Mouse (Mus musculus) neural tube, embryonic 14.5 days (tissue): ENCODE data around the gene Ints2. TPM values are rescaled to one million over a fixed set of nuclear protein-coding genes. Genes with fewer than 3 reads are reported as not detected.
"Not testable (repeated sequence)": the region's sequence is repeated elsewhere in the genome, so short reads cannot be mapped to it uniquely, and the experiment has no call there.

Experiments used
- ATAC-seq: fragments of 200-750 bp; cut with Nextera tagmentation; 2 replicates; pipeline ENCODE4 v1.8.0; 2017; ENCODE audit warnings: low read depth, mild to moderate bottlenecking, moderate TSS enrichment, moderate library complexity
- H3K27ac ChIP-seq: fragments of 300-500 bp; sonication (generic); 2 replicates; pipeline ENCODE4 v1.5.1; 2014; ENCODE audit warnings: low read depth, mild to moderate bottlenecking, control low read depth, low read length, moderate library complexity, mixed read lengths
- H3K27me3 ChIP-seq: fragments of 300-500 bp; sonication (generic); 2 replicates; pipeline ENCODE4 v1.6.1; 2014; ENCODE audit warnings: low read length; ENCODE audit not compliant: control insufficient read depth, insufficient read depth
- H3K36me3 ChIP-seq: fragments of 300-500 bp; sonication (generic); 2 replicates; pipeline ENCODE4 v1.6.1; 2014; ENCODE audit warnings: low read length, mixed read lengths; ENCODE audit not compliant: control insufficient read depth, insufficient read depth
- H3K4me1 ChIP-seq: fragments of 300-500 bp; sonication (generic); 2 replicates; pipeline ENCODE4 v1.6.1; 2014; ENCODE audit warnings: low read length; ENCODE audit not compliant: control insufficient read depth, insufficient read depth
- H3K4me2 ChIP-seq: fragments of 300-500 bp; sonication (generic); 2 replicates; pipeline ENCODE4 v1.6.1; 2014; ENCODE audit warnings: mild to moderate bottlenecking, low read depth, low read length, control low read depth
- H3K4me3 ChIP-seq: fragments of 300-500 bp; sonication (generic); 2 replicates; pipeline ENCODE4 v1.5.1; 2014; ENCODE audit warnings: low read depth, low read length, control low read depth, mixed read lengths
- H3K9ac ChIP-seq: fragments of 300-500 bp; sonication (generic); replicated peaks from 2 replicates; pipeline ENCODE4 v1.6.1; 2014; ENCODE audit warnings: low read depth, mild to moderate bottlenecking, control low read depth, low read length, mixed read lengths
- H3K9me3 ChIP-seq: fragments of 300-500 bp; sonication (generic); 2 replicates; pipeline ENCODE4 v1.6.1; 2016; ENCODE audit warnings: low read length; ENCODE audit not compliant: control insufficient read depth
- WGBS: fragments of 180-500 bp; shearing (Covaris S2); extraction: QIAGEN DNeasy Blood & Tissue Kit; methylation state at CpG from one replicate; pipeline ENCODE4 v1.1.7; 2014; 5-methylcytosine and 5-hydroxymethylcytosine counted together
- polyA plus RNA-seq: library from polyadenylated mRNA; unstranded; fragments of >200 nt; fragmentation: Nextera tagmentation; extraction: Ambion mirVana; gene quantifications from 2 replicates; pipeline ENCODE4 v1.2.1, GENCODE M21; 2014

The Ints2 gene
- 18.7 and 27.6 TPM in 2 replicates for polyA plus RNA-seq

DNA sequence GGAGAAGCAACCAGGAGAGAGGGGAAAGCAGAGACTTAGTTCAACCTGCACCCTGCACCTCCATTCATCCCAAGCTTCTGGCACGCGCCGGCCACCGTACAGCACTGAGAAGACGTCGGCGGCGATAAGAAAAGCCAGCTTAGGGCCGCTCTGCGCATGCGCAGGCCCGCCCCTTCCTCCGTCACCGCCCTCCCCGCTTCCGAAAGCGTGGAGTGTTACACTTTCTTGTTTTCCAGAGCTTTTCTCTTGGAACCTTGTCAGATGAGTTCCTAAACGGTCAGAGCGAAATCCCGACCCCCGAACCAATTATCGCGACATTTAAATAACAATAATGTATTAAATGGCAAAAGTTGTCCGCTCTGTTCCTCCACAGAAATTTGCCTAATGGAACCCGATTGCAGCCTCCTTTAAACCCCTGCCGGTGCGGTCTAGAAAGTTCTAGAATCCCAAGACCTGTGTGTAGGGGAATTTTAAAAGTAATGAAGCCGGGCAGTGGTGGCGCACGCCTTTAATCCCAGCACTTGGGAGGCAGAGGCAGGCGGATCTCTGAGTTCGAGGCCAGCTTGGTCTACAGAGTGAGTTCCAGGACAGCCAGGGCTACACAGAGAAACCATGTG lies at the start of gene Ints2:
Gene Ints2, minus strand, starts transcription at position 116 of the 617 bp plus-strand sequence.
- Histone ChIP-seq H3K36me3 (peaks cover 7% of the 10 kb centered on the region; the same call in 1 of the 2 replicates), H3K4me3 (peak within 1 kb of the TSS; percentile 73), H3K9ac (peak within 1 kb of the TSS; percentile 88), H3K27me3 (no peaks in the 10 kb centered on the region), H3K9me3 (no peaks in the 10 kb centered on the region), H3K4me2 (peak within 1 kb of the TSS; percentile 81), H3K4me1 (peaks cover 13% of the 10 kb centered on the region), H3K27ac (peak within 1 kb of the TSS; percentile 87)
- peak; percentile 93 for ATAC-seq
- WGBS = 9% methylated on average over 32 of the region's 32 CpGs

DNA sequence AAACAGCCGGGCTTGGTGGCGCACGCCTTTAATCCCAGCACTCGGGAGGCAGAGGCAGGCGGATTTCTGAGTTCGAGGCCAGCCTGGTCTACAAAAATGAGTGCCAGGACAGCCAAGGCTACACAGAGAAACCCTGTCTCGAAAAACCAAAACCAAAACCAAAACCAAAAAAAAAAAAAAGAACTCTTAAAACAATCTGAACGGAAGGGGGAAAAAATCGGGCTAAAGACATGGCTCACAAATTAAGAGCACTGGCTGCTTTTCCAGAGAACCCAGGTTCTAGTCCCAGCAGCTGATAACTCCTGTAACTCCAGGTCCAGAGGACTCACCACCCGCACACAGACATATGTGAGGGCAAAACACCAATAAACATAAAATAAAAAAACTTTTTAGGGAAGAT lies 34.8 kb upstream of the Ints2 start:
- not testable (repeated sequence) for H3K27ac ChIP-seq, H3K4me1 ChIP-seq, H3K9ac ChIP-seq, H3K9me3 ChIP-seq, H3K4me3 ChIP-seq, H3K4me2 ChIP-seq, ATAC-seq, H3K27me3 ChIP-seq
- WGBS = 96% methylated on average over 10 of the region's 10 CpGs
- peaks cover 14% of the 10 kb centered on the region for H3K36me3 ChIP-seq

DNA sequence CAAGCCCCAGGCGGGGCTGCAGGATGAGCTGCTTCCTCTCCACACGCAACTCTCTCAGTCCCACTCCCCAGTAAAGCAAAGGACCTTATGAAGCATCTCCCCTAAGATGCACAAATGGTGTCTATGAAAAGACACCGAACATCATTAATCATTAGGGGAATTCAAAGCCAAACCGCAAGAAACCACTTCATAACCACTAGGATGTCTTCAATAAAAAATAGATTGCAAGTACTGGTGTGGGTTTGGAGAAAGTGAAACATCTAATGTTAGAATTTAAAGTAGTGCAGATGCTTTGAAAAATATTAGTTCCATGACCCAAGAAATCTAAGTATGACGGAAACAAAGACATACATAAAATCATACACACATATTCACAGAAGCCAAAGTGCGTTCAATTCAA lies 34.3 kb upstream of the Ints2 start:
- WGBS = 90% methylated on average over 6 of the region's 6 CpGs
- no peak overlapping the region for H3K4me3 ChIP-seq
- H3K4me1 ChIP-seq = no peaks in the 10 kb centered on the region
- H3K36me3 ChIP-seq = peaks cover 15% of the 10 kb centered on the region
- ATAC-seq = no peak
- H3K9me3 ChIP-seq = no peaks in the 10 kb centered on the region
- no peak overlapping the region for H3K9ac ChIP-seq
- no peak overlapping the region for H3K27ac ChIP-seq
- no peak overlapping the region for H3K4me2 ChIP-seq
- H3K27me3 ChIP-seq = no peaks in the 10 kb centered on the region

DNA sequence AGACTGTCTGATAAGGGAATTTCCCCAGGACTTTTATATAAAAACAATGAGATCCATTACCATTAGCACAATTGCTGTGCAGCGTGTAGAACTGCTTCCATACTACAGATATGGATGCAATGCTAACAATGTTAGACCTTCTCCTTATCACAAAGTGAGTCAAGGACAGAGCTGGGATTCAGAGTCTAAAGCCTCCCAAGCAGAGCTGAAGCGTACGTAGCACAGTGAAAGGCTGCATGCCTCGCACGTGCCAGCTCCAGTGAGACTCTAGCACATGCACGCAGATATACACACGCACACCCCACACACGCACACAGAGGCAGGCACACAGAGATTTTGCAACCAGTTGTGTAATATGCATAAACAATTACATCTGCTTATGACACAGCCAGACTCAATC lies 28.4 kb upstream of the Ints2 start:
- no peak overlapping the region for H3K4me3 ChIP-seq
- ATAC-seq = no peak
- H3K27ac ChIP-seq = no peak overlapping the region
- no peak overlapping the region for H3K4me2 ChIP-seq
- H3K9ac ChIP-seq = no peak overlapping the region
- H3K27me3 ChIP-seq = no peaks in the 10 kb centered on the region
- no peaks in the 10 kb centered on the region for H3K9me3 ChIP-seq
- H3K4me1 ChIP-seq = no peaks in the 10 kb centered on the region
- 96% methylated on average over 8 of the region's 8 CpGs for WGBS
- peaks cover 52% of the 10 kb centered on the region for H3K36me3 ChIP-seq

DNA sequence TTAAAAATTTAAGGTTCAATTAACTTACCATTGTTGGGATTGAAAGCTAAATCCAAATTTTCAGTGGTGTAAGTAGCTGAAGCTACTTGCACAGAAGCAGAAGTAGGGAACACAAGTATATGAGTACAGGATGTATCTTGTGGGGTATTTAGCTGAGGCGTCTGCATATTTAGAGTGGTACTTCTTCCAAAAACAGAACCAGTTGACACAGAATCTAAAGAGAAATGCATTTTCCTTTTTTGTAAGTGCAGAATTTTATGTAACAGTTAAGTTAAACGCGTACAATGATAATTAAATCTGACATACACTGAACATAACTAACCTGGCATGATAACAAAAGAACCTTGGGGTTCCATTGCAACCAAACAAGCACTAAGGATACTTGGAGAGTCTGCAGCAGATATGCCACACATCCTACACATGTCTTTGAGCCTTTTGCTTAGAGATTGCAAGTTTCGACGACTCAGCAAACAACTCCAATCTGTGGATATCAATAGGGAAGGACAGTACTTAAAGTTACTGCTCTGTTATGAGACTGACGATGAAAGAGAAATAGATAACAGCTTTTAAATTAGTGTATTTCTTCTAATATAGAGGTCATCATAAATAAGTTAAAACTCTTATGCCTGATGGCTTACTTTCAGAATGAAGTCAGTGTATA lies 21.2 kb upstream of the Ints2 start:
- H3K36me3 ChIP-seq = peaks cover 48% of the 10 kb centered on the region

DNA sequence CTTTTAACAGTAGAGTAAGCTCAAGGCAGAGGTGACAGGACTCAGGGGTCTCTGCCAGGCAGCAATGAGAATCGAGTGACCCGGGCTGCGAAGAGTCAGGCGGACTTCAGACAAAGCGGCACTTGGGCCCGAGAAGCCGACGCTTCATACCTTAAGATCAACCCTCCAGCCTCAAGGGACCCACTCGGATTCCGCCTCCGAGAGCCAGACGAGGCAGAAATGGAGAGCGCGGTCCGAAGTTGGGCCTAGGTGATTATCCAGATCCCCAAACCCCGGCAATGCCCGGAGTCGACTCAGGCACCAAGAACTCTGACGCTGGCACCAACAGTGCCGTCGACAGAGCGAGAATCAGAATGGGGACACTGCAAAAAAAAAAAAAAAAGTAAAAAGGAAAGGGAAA lies 321 bp downstream of the Ints2 start:
- H3K27ac ChIP-seq = peak overlapping the region; percentile 87
- no peaks in the 10 kb centered on the region for H3K27me3 ChIP-seq
- H3K36me3 ChIP-seq = peaks cover 9% of the 10 kb centered on the region
- H3K4me1 ChIP-seq = peaks cover 13% of the 10 kb centered on the region
- peak overlapping the region; percentile 73 for H3K4me3 ChIP-seq
- no peaks in the 10 kb centered on the region for H3K9me3 ChIP-seq
- H3K9ac ChIP-seq = peak overlapping the region; percentile 88
- peak; percentile 66 for ATAC-seq
- H3K4me2 ChIP-seq = peak overlapping the region; percentile 81
- WGBS = under 1% methylated on average over 22 of the region's 22 CpGs

More for the DNA sequence above, 21.2 kb upstream of the Ints2 start:
- Histone ChIP-seq H3K27me3 (no peaks in the 10 kb centered on the region), H3K9me3 (no peaks in the 10 kb centered on the region), H3K27ac (no peak overlapping the region), H3K4me3 (no peak overlapping the region), H3K4me1 (no peaks in the 10 kb centered on the region), H3K9ac (no peak overlapping the region), H3K4me2 (no peak overlapping the region)
- ATAC-seq = no peak
- WGBS = 96% methylated on average over 6 of the region's 6 CpGs

DNA sequence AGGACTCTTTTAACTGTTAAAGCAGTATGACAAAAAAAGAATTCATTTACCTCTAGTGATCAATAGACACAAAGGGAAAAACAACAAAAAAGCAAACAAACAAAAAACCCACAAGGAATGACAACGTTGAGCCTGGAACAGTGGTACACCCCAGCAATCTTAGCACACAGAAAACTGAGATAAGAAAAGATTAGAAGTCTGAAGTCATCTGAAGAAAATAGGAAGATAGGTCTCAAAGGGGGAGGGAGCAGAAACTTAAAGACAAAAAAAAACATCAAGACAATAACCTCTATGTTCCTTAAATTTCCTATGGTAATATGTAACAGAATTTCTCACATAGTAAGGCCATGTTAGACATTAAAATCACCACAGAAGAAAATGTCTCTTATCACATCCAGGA lies 4.0 kb downstream of the Ints2 start:
- Histone ChIP-seq H3K9ac (no peak overlapping the region), H3K4me3 (no peak overlapping the region), H3K27ac (no peak overlapping the region), H3K27me3 (no peaks in the 10 kb centered on the region), H3K4me2 (no peak overlapping the region), H3K9me3 (no peaks in the 10 kb centered on the region), H3K36me3 (peaks cover 34% of the 10 kb centered on the region), H3K4me1 (peaks cover 13% of the 10 kb centered on the region)
- ATAC-seq = no peak
- 88% methylated on average over 1 of the region's 1 CpGs for WGBS

DNA sequence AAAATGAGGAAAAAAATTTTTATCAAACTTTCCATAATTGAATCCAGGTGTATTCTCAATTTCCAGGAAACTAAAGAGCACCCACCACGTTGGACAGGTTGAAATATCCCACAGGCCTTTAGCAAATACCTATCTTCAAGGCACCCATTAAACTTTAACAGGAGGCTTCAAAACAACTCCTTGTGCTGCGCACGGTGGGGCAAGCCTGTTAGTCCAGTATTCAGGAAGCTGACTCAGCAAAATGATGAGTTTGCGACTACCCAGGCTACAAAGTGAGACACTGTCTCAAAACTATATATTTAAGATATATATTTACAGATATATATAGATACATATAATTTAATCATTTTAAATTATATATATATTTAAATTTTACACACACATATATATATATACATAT lies 24.9 kb downstream of the Ints2 start:
- Histone ChIP-seq H3K9me3 (no peaks in the 10 kb centered on the region), H3K4me2 (no peak overlapping the region), H3K27me3 (no peaks in the 10 kb centered on the region), H3K27ac (no peak overlapping the region), H3K9ac (no peak overlapping the region), H3K36me3 (peaks cover 57% of the 10 kb centered on the region), H3K4me3 (no peak overlapping the region), H3K4me1 (no peaks in the 10 kb centered on the region)
- WGBS = 85% methylated on average over 4 of the region's 4 CpGs
- ATAC-seq = no peak

DNA sequence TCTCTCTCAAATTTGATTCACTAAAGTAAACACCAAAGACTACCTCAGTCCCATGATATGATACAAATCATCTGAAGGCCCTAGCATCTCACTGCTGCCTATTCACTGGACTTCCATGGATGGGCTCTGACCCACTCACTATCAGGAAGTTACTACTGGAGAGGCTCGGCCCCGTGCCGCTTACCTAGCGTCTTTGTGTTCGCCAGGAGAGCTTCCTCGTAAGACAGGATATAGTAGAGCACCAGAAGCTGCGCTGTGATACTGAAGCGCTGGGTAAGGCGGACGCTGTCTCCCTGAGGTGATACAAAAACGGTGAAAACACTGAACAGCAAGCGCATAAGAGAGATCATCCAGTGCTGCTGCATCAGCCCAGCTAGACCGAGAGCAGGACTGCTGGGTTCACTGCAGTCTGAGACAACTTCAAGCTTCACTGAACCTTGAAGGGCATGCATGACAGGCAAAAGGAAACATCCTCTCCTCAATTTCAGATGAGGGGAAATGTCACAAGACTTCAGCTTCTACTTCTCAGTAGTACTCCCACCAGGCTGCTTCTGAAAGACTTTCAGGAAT lies 25.5 kb downstream of the Ints2 start:
- Histone ChIP-seq H3K27me3 (no peaks in the 10 kb centered on the region), H3K36me3 (peaks cover 58% of the 10 kb centered on the region), H3K4me3 (no peak overlapping the region), H3K9ac (no peak overlapping the region), H3K4me2 (no peak overlapping the region), H3K27ac (no peak overlapping the region), H3K4me1 (no peaks in the 10 kb centered on the region), H3K9me3 (no peaks in the 10 kb centered on the region)
- WGBS = 95% methylated on average over 13 of the region's 13 CpGs
- no peak for ATAC-seq
